Mouse (Mus musculus): ENCODE measurements around the gene Pdia5.

Pdia5 gene

DNA sequence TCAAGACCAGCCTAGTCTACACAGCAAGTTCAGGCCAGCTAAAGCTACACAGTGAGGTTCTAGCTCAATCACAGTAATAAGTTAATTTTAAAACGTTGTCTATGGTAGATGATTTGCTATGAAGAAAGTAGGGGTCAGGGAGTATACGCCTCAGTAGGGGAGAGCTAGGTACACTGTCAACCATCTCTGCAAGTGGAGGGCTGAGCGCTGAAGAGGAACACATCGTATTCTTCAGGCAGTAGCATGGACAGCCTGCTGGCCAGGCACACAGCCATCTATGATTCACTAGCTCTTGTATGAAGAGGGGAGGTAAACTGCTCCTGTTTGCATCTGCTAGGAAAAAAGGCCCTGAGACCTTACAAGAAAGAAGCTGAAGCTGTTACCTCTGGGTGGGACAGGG, 65.7 kb downstream of the Pdia5 start:
- no peak for TF ChIP-seq GATA4 (IDR thresholded peaks at IDR 0.05; ENCODE audit: insufficient replicate concordance, low read length)

DNA sequence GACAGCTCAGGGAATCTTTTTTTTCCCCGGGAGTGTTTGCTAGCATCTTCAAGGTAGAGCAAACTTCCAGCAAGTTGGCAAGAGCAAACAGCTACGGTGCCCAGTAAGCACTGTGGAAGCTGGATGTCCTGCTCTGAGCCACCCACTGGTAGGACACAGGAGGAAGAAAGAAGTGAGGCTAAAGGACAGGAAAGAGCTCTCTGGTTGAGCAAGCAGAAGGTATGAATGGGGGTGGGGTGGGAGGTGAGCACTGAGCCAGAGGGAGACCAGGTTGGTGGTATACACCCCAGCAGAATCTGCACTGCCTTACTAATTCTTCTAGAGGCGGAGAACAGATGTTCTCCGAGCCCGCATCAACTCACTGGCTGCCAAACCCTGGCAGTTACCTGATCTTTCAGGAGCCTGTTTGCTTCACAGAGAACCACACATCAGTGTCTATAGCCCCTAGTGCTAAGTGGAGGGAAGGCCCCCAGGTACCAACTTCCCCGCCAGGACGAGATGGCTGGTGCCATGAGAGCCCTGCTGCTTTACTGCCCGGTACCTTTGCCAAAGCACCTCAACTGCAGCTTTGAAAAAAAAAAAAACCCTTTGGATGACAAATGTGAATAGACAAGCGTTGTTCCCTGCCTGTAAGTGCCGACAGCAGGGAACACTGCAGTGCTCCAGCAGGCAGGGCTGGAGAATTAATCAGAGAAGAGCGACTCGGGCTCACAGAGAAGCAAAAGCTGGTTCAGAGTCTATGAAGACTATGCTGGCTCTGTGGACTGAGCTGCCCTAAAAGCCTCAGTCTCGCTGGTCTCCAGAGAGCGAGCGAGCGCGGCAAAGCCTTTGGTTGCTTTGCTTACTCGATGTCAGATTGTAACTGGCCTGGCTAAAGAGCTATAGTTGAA, 67.2 kb downstream of the Pdia5 start:
- TF ChIP-seq GATA4 (IDR thresholded peaks at IDR 0.05; ENCODE audit: insufficient replicate concordance, low read length): no peak

DNA sequence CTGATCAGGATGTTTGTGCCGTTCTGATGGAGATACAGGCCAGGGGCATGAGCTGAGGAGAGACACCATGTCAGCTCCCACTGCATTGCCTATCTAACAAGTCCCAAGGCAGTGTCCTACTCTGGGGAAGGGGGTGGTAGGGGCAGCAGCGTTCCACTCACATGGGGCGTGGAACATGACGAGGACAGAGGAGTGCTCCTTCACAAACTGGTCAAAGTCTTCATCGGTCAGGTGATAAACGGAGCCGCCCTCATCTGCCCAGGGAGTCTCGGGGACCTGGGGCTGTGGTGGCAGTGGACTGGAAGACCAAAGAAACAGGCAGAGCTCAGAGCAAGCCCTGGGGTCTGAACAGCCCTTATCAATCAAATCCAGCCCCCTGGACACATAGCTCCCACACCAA, 68.0 kb downstream of the Pdia5 start:
- TF ChIP-seq GATA4 (IDR thresholded peaks at IDR 0.05; ENCODE audit: insufficient replicate concordance, low read length): no peak

DNA sequence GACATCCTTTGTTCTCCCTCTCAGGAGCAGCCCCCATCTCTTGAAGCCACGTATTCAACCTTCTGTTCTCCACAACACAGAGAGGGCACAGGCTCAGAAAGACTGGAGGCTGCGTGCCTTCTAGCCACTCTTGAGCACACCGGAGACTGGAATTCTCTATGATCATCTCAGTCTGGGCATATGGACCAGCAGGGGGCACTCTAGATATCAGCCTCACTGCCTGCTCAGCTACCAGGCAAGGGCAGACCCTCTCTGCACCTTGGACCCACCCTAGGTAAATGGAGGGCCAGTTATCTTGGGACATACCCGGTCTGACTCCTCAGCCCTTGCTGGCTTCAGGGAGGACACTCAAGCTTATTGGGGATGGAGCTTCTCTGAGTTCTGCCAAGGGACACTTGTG, 68.5 kb downstream of the Pdia5 start:
- TF ChIP-seq GATA4 (IDR thresholded peaks at IDR 0.05; ENCODE audit: insufficient replicate concordance, low read length): no peak

DNA sequence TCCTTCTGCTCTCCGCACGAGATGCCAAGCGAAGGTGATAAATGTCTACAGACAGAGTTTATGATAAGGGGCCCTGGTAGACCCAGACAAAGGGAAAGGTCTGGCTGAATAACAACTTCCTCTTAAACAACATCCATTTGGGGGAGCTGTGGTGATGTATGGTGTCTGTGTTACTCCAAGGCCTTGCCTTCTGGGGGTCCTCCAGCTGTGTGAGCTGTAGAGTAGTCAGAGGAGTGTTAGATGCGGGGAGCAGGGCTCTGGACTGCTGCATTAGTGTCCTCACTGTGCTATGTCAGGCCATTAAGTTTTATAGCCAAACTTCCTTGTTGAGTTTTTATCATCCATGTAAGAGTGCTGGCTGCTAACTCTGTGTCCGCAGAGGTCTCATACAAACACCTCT, 76.1 kb downstream of the Pdia5 start:
- no peak for TF ChIP-seq GATA4 (IDR thresholded peaks at IDR 0.05; ENCODE audit: insufficient replicate concordance, low read length)

DNA sequence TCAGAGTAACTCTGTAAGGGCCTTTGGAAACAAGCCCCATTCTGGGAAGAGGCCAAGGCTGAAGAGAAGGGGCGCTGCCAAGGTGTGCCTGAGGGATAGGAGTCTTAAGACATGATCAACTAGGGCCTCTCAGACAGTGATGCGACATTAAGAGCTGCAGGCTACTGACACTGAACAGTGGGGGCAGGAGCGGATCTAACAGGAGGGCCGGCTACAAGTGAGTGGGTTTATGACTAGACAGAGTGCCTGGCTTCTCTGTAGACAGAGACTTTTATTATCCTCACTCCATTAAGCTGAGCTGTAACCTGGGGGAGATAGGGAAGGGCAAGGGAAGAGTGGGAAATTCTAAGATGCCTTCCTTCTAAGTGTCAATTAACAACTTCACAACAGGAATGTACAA, 84.0 kb downstream of the Pdia5 start:
- TF ChIP-seq GATA4 (IDR thresholded peaks at IDR 0.05; ENCODE audit: insufficient replicate concordance, low read length): no peak

DNA sequence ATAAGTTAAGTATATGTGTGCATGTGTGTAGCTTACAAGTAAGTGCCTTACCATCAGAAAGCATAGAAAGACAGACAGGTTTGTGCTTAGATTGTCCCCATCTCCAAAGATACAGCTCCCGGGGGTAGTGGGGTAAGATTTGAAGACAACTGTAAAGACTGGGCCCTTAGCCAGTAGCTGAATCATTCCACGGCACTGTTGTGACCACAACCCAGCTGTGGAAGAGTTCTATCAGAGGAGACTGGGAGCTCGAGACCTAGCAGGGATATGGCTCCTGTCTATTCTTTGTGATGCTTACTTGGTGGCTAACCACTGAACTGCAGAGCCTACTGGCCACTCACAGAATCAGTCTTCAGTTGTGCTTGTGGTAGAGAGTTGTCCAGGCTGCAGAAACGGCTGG, 84.5 kb downstream of the Pdia5 start:
- TF ChIP-seq GATA4 (IDR thresholded peaks at IDR 0.05; ENCODE audit: insufficient replicate concordance, low read length): no peak

DNA sequence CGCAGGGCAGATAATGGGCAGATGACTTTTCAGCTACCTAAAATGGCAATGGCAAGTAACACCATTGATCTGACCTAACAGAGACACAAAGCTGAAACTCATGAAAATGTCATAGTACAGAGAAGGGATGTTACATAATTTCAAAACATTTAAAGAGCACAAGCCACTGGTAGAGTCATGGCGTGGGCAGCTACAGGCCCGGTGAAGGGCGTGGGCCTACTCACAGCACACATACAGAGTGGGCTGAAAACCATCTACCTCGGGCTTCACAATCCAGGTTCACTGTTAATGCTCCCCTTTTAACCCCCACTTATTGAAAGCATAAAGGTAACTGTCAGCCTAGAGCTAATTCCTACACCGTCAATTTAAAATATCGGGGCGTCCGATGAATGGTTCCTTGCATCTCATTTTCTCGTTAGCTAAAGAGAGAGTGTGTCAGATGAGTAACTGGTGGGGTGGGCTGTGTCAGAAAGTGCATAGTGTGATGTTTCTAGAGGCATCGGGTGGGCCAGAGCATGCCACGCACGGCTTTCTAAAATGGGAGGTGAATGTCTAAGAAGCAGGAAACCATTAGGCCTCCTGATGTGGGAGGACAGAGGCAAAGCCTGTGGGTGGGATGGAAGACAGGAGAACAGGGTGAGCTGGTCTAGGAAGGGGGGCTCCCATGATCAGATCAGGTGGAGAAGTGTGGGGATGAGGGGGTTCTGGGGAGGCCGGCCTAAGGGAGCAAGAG, 85.2 kb downstream of the Pdia5 start:
- TF ChIP-seq GATA4 (IDR thresholded peaks at IDR 0.05; ENCODE audit: insufficient replicate concordance, low read length): no peak

DNA sequence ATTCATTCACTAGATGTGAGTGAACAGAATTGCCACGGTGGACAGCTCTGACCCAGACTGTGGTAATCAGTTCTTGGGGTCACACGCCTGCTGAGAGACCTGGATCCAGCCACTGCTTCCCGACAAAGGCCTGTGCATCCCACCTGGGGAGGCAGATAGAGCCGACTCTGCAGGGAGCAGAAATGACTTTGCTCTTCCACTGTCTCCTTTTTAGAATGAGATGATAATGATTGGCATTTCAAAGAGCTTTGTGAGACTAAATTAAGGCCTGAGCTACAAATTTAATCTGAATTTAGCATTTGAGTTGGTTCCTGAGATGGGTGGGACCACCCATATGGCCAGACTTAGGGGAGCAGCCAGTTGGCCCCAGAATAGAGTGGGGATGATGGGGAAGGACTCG, 85.8 kb downstream of the Pdia5 start:
- no peak for TF ChIP-seq GATA4 (IDR thresholded peaks at IDR 0.05; ENCODE audit: insufficient replicate concordance, low read length)

DNA sequence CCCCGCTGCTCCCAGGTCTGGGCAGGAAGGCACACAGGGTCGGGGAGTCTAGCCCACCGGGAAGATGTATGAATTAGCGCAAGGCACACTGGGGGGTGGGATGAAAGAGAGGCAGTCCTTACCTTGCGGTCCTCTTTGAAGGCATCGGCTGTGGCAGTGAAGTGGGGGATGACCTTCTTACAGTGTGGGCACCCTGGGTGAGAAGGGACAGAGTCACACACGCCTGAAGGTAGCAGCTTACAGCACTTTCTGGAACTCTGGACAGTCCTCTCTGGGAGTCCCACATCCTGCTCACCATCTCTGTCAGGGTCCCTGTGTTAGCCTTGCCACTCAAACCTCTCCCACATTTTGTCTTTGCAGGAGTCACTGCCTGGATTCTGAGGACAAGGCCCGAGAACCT, 86.8 kb downstream of the Pdia5 start:
- no peak for TF ChIP-seq GATA4 (IDR thresholded peaks at IDR 0.05; ENCODE audit: insufficient replicate concordance, low read length)

DNA sequence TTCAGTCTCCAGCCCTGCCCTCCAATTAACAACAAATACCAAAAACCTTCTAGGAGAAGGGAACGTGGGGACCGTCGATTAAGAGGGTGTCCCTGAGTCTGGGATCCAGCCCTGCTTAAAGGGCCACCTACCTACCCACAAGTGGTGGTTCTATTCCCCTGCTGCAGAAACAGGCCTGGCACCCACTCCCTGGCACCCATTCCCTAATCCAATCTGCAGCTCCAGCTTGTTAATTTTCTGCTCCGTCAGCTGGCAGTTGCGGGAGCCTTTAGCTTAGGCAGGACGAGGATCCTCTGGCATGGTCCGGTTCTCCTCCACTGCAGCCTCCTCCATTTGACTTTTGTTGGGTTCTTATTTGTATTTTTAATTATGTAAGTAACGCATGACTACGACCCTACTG, 87.3 kb downstream of the Pdia5 start:
- no peak for TF ChIP-seq GATA4 (IDR thresholded peaks at IDR 0.05; ENCODE audit: insufficient replicate concordance, low read length)

DNA sequence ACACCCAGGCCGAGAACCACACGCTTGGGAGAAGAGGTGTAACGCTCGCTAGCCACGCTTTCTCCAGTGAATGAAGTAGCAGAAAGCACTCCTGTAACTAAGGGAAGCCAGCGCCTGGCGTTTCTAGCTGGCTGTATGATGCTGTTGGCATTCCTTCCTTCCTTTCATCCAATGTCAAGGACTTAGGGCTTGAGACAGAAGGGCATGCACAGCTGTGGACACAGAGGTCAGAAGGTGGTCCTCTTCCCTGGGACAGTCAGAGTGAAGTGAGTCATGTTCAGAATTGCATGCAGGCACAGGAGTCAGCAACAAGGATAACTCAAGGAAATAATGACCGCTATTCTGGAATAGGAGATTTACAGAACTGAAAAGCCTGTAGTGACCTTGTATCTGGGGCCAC, 97.9 kb downstream of the Pdia5 start:
- TF ChIP-seq GATA4 (IDR thresholded peaks at IDR 0.05; ENCODE audit: insufficient replicate concordance, low read length): no peak

DNA sequence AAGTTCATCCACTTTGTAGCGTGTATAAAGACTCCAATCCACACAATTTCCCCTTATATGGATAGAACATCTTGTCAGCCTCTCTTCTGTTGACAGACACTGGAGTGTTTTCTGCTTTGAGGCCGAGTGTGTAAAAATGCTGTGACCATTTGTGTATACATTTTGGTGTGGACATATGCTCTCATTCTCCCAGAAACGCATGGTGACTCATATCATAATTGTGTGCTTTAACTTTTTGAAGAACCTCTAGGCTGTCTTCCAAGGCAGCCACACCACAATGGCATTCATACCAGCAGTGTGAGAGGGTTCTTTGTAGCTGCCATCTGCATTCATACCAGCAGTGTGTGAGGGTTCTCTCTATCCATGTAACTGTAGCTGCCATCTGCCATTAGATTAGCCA, 105.0 kb downstream of the Pdia5 start:
- TF ChIP-seq GATA4 (IDR thresholded peaks at IDR 0.05; ENCODE audit: insufficient replicate concordance, low read length): no peak

DNA sequence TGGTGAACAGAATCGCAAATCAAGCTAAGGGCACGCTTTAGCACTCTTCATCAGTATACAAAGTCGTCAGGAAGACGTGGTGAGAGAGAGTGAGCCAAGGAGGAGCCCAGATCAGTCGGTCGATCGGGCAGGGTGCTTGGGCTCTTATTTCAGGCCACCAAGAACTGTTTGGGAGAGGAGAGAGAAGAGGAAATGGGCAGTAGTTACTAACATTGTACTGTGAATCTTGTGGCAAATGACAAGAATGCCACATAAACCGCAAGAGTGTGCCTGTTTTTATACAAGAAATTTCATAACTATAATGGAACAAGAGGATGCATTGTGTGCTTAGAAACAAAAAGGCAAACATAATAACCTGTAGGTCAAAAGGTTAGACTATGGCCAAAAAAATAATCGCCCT, 110.6 kb downstream of the Pdia5 start:
- no peak for TF ChIP-seq GATA4 (IDR thresholded peaks at IDR 0.05; ENCODE audit: insufficient replicate concordance, low read length)

DNA sequence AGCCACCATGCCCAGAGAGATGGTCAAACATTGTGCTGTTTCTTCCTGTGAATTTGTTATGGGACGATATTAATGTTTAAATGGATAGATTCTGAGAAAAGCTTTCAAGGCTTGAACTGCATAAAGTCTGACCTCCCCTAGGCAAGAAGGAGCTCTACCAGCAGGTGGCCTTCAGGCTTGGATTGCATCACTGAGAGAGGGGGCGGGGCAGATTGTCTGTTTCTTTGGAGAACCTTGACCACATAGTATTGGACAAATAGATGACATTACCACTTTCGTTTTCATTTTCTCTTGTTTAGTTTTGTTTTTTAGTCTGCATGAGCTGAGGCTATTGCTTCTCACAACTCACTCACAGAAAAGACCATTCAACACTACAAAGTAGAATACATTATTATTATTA, 111.3 kb downstream of the Pdia5 start:
- TF ChIP-seq GATA4 (IDR thresholded peaks at IDR 0.05; ENCODE audit: insufficient replicate concordance, low read length): no peak

DNA sequence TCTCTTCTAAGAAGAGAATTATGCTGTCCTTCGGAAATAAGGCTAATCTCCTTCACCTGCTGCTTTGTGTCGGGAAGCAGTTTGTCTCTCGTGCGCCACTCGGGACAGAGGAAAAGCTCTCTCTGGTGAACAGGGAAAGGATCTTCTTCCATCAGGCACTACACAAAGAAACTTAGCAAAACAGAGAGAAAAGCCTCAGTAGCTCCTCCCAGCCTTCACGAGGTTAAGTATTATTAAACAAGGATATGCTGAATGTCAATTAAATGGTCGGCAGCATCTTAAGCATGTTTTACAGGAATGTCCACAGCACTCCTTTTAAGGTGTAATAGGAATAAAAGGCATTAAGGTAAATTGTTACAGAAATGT, 126.6 kb downstream of the Pdia5 start:
- no peak for TF ChIP-seq GATA4 (IDR thresholded peaks at IDR 0.05; ENCODE audit: insufficient replicate concordance, low read length)

Data from liver, adult (tissue).